Mouse (Mus musculus): ENCODE measurements around the gene Btla.

The Btla gene

GRCm38 (mm10) chr16:45256895-45257294 lies 32.8 kb downstream of the Btla start:
- ATAC-seq (ENCODE audit: insufficient number of reproducible peaks, low FRiP score, low TSS enrichment) = no peak

DNA sequence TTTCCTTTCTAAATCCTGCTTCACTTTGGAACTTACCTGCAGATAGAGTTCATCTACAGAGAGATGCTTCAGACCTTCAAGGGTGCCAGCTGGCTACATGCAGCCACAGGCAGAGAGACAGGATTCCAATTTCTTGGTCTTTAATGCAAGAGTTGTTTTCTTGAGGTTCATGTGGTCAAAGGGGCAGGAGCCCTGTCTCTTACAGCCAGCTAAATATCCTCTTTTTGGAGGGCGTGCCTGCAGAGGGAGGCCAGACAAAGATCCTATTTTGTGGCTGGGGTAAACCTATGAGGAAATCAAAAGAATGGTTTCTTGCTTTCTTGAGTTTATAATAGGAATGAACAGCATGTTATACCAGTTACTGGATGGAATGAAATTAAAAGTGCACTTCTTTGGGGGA lies 33.5 kb downstream of the Btla start:
- ATAC-seq (ENCODE audit: insufficient number of reproducible peaks, low FRiP score, low TSS enrichment) = no peak

DNA sequence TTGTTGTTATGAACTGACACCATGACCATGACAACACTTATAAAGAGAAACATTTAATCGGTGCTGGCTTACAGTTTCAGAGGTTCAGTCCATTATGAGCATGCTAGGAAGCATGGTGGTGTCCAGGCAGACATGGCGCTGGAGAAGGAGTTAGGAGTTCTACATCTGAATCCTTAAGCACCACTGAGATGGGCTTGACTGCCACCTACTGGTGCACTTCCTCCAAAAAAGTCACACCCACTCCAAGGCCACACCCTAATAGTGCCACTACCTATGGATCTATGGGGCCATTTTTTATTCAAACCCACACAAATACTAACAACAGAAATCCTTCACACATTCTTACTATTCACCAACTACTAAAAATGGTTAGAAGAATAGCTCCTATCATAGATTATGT lies 35.5 kb downstream of the Btla start:
- no peak for ATAC-seq (ENCODE audit: insufficient number of reproducible peaks, low FRiP score, low TSS enrichment)

- ATAC-seq (ENCODE audit: insufficient number of reproducible peaks, low FRiP score, low TSS enrichment) = no peak
Measured at GRCm38 (mm10) chr16:45261321-45261720, 37.2 kb downstream of the Btla start.

GRCm38 (mm10) chr16:45262051-45262450 lies 37.9 kb downstream of the Btla start:
- no peak for ATAC-seq (ENCODE audit: insufficient number of reproducible peaks, low FRiP score, low TSS enrichment)

DNA sequence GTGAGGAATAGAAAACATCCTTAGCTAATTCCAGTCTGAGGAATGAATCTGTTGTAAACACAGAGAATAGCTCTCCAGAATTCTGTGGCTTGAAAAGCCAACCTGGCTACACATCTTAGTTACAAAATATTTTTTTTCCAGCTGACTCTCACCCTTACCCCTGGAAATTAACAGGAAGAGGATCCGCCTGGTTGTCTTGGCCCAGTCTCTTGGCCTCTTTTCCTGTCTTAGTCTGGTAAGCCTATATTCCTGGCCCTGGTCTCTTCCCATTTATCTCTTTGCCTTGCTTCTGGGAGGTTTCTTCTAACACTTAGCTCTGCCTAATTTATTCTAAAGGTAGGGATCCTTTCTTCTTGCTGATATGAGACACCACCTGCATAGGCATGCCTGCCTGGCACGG lies 45.8 kb downstream of the Btla start:
- no peak for ATAC-seq (ENCODE audit: insufficient number of reproducible peaks, low FRiP score, low TSS enrichment)

- no peak for ATAC-seq (ENCODE audit: insufficient number of reproducible peaks, low FRiP score, low TSS enrichment)
Measured at GRCm38 (mm10) chr16:45283093-45283492, 59.0 kb downstream of the Btla start.

DNA sequence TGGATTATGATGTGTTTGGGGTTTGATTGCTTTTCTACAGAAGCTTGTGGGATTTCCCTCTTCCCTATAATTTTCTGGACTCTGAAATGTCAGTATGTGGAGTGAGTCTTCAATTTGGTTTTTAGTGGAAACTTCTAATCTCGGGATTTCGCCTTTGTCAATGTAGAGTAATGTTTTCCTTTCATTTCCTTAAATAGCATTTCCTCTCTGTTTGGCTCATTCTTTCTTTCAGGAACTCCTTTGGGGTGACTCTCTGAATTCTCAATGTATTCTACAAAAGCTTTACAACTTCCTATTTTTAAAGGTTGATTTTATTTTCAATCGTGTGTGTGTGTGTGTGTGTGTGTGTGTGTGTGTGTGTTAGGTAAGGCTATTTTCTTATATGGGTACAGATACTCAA lies 73.7 kb downstream of the Btla start:
- ATAC-seq (ENCODE audit: insufficient number of reproducible peaks, low FRiP score, low TSS enrichment) = no peak

Measured in cerebellum, adult (tissue).